Mouse (Mus musculus): Measurements from ENCODE around the gene Slc36a3. TPM values are rescaled to one million over a fixed set of nuclear protein-coding genes. Genes with fewer than 3 reads are reported as not detected.

Slc36a3 gene
- total RNA-seq (2021), result not detected
- long read RNA-seq, experiment 1, result 0 reads
- long read RNA-seq, experiment 2, result 0 reads

DNA sequence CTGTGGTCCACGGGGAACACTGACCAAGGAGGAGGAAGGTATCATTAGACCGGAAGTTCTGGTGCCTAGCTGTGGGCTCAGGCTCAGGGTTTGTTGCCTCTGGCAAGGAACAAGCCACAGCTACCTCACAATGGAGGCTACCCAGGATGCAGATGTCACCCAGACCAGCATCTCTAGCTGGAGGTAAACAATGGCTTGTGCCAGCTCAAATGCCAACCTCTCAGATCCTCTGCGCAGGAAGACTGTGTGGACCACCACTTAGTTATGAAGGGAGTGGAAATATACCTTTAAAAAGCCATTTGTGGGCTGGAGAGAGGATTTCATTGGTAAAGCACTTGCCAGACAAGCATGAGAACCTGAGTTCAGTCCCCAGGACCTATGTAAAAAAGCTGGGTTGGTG is at the start of gene Slc36a3:
Slc36a3 (minus strand) TSS at position 101 of the 400 bp plus-strand sequence.
- no peak for DNase-seq

DNA sequence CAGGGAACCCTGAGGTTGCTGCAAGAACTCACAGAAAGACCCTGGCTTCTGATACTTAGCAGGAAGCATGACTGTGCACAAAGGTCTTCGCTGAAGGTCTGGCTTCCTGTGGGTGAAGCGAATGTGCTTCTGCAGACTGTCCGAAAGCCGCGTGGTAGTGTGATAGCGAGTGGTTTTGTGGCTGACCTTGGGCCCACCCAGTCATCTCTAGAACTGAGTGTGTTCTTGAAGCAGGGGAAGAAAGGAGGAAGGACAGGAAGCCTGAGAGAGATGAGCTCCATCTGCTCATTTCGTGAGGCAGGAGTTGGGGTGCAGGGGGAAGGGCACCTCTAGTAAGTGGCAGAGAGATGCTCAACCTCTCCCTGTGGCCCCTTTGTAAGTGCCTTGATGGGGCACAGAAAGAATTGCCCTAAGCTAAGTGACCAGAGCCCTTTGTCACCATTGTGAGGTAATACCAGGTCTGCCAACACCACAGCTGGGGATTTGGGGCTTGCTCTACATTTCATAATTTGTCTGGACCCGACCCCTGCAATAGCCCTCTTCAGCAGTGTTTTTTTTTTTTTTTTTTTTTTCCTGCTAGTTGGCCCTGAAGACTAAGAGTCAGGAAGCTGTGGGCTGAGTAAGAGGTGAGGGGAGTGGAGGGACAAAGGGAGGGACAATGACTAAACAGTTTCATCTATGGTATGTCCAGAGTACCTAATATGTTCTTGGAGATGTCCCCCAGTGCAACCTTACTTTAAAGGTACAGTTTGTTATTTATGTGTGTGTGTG is 46.4 kb upstream of the Slc36a3 start:
- no peak for DNase-seq

- no peak for DNase-seq
These were observed 45.6 kb upstream of the Slc36a3 start for GRCm38 (mm10) chr11:55197086-55197485.

- DNase-seq, result no peak
These were observed 38.7 kb upstream of the Slc36a3 start for GRCm38 (mm10) chr11:55190216-55190615.

DNA sequence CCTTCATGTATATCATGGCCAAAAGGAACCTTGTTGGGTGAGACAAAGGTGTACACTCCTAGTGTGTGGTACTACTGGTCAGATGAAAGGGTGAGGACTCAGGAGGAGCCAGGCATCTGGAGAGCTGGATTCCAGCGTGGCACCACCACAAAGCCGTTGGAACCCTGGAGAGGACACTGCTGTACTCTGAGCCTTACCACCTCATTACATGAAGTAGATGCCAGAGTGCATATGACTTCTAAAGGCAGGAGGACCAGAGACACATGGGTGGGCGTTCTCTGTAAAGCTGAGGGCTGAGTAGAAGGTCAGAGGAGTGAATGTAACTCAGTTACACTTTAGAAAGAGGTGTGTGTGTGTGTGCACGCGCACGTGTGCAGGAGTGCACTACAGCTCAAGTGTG is 36.3 kb upstream of the Slc36a3 start:
- no peak for DNase-seq

DNA sequence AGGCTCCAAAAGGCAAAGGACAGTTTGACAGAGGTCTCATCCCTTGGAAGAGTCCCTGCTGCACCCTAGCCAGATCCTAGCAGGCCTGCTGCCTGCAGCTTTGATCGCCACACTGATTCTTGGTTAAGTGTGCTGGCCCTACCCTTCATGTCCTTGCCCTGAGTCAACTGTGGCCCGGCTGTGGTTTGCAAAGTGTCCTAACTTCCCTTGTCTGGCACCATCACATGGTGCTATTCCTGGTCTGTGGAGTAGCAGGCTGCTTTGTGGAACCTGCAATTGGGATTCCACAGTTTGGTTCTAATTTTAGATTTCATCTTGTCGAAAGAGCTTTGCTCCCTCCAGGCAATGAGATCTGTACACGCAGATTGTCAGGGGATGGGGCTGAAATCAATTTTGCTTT is 35.8 kb upstream of the Slc36a3 start:
- no peak for DNase-seq

GRCm38 (mm10) chr11:55184733-55185291 is 33.3 kb upstream of the Slc36a3 start, which contains the start of gene Slc36a2:
Gene Slc36a2, minus strand, starts transcription at chr11:55185077.
- DNase-seq, result no peak

- DNase-seq, result no peak
These were observed 32.7 kb upstream of the Slc36a3 start for GRCm38 (mm10) chr11:55184246-55184645.

- no peak for DNase-seq
These were observed 31.6 kb upstream of the Slc36a3 start for GRCm38 (mm10) chr11:55183124-55183523.

GRCm38 (mm10) chr11:55179856-55180255 is 28.3 kb upstream of the Slc36a3 start:
- no peak for DNase-seq

- no peak for DNase-seq
These were observed 27.3 kb upstream of the Slc36a3 start for GRCm38 (mm10) chr11:55178830-55179229.

GRCm38 (mm10) chr11:55170501-55170900 is 19.0 kb upstream of the Slc36a3 start:
- no peak for DNase-seq

GRCm38 (mm10) chr11:55168914-55169313 is 17.4 kb upstream of the Slc36a3 start:
- DNase-seq, result no peak

GRCm38 (mm10) chr11:55168504-55168903 is 17.0 kb upstream of the Slc36a3 start:
- no peak for DNase-seq

- no peak for DNase-seq
These were observed 14.2 kb upstream of the Slc36a3 start for GRCm38 (mm10) chr11:55165748-55166147.

GRCm38 (mm10) chr11:55164723-55165122 is 13.2 kb upstream of the Slc36a3 start:
- DNase-seq, result peak; percentile 30

- peak; percentile 36 for DNase-seq
These were observed 11.2 kb upstream of the Slc36a3 start for GRCm38 (mm10) chr11:55162670-55163069.

DNA sequence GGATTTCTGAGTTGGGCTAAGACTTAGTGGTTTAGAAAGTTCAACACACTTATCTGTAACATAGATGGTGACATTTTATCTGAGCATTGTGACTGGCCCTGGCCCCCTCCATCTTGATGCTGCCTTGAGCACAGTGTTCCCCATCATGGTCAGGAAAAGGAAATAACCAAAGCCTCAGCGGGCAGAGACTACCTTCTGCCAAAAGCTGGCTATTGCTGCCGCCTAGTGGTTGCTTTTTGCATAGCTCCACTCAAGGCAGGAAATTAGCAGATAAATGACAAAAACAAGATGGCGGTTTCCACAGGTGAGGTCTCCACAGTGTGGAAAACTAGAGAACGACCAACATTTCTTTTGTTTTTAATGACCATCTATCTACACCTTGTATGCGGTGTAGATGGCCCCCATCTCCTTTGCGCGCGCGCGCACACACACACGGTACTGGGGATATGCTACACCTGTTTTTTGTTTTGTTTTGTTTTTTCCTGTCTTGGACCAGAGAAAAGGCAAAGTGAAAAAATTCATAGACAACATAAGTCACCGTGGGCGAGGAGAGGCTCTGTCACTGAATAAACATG is 7.4 kb upstream of the Slc36a3 start:
- DNase-seq, result peak; percentile 83

- DNase-seq, result no peak
These were observed 3.5 kb upstream of the Slc36a3 start for GRCm38 (mm10) chr11:55155070-55155421.

DNA sequence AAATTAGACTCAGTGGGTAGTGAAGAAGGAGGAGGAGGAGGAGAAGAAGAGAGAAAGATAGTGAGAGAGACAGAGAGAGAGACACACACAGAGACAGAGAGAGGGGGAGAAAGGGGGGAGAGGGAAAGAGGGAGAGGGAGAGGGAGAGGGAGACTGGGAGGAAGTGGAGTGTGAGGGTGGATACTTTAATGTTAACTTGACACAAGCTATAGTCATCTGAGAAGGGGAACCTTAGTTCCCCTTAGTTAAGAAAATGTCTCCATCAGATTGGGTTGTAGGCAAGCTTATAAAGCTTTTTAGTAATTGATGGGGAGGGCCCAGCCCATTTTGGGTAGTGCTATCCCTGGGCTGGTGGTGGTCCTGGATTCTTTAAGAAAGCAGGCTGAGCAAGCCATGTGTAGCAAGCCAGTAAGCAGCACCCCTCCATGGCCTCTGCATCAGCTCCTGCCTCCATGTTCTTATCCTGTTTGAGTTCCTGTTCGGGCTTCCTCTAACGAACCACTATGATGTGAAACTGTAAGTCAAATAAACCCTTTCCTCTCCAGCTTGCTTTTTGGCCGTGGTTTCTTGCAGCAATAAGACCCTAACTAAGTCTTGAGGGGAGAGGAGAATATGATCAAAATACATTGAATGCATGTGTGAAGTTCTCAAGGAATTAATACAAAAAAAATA is 3.0 kb upstream of the Slc36a3 start:
- DNase-seq, result no peak

DNA sequence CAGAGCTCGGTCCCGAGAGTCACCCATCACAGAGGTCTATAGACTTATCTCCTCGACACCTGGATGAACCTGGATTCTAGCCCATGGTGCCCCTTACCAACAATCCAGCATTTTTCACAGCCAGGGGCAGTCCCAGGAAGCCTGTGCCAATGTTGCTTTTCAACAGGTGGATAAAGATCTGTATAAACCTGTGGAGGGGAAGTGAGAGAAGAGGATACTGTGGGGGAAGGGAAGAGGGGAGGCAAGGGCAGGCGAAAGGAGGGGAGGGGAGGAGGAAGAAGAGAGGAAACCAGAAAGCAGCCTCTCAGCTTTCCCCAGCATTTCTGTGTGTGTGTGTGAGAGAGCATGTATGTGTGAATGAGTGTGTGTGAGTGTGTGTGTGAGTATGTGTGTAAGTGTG is 3.0 kb downstream of the Slc36a3 start:
- DNase-seq, result no peak

DNA sequence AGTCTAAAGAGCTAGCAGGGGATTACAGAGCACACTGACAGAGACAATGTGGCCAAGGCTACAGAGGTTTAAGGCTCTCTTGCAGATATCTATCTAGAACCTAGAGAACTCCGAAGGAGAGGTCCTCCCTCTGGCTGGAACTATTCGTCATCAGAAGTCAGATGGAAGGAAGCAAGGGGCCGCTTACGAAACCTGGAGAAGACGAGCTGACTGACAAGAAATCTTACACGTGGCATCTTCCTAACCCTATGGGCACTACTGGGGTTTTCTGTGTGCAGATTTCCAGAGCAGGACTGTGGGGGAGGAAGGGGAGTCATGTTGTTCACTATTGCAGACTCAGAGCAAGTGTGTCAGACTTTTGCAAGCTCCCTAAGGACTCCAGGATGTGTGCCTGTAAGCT is 4.1 kb downstream of the Slc36a3 start:
- DNase-seq, result no peak

GRCm38 (mm10) chr11:55146855-55147254 is 4.7 kb downstream of the Slc36a3 start:
- no peak for DNase-seq
